Mouse (Mus musculus): Measurements from ENCODE around the gene Ero1lb. TPM values are rescaled to one million over a fixed set of nuclear protein-coding genes. Genes with fewer than 3 reads are reported as not detected.
A peak's percentile ranks its signal among the peaks of the same experiment; 100 is the strongest.

The Ero1lb gene
- total RNA-seq (2021): 10 to 100 TPM; 13.8 to 14.6 TPM
- long read RNA-seq, partial matches to known transcripts: 0 of 3 reads
- long read RNA-seq, other reads (novel, unspliced or antisense): 3 of 3 reads

DNA sequence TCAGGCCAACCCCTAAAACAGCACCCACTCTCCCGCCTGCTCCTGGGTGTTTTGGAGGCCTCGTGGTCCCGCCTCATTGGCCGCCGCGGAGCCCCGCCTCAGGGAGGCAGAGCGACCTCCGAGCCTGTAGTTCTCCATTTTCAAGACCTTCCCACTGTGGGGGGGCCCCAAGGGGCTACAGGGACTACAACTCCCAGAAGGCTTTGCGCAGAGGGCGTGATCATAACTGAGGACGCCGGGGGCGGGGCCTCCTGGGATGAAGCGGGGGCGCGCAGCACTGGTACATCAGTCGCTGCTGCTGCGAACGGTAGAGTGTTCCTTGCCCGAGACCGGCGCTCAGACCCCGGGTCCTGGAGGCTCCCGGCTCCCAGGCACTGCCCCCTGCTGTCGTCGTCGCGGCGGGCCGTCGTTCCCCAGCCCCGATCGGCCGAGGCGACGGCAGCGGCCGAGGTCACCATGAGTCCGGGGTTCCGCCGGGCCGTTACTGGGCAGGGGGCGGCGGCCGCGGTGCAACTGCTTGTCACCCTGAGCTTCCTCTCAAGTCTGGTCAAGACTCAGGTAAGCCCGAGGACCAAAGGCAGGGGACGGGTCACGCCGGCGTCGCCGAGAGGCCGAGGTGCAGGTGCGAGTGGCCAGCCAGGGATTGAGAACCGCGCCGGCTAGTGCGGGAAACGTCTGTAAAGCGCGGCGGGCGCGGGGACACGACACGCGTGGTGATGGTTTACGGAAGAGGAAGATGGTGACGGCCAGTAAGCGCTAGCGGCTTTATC lies at the start of gene Ero1lb:
TSS of gene Ero1lb (plus strand) at position 254 of the 770 bp plus-strand sequence.
- DNase-seq (ENCODE audit: low spot score in 2 of 2): peak; percentile 99 to 100

DNA sequence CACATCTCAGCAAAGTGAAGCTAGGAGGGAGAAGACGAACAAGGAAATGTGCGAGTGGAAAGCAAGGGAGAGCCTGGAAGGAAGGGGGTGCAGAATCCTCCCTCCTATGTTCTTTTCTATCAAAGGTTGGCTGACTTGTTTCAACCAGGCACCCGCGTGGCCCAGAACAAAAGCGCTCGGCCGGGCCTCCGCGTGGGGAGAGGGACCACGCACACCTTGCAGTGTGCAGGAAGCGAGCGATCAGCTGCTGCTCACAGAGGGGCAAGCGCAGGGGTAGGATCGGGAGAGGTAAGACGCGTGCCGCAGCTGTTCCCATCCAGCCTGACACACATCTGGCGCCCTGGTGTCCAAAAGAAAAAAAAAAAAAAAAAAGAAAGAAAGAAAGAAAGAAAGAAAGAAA lies 46.3 kb upstream of the Ero1lb start:
- no peak for DNase-seq (ENCODE audit: low spot score in 2 of 2)

DNA sequence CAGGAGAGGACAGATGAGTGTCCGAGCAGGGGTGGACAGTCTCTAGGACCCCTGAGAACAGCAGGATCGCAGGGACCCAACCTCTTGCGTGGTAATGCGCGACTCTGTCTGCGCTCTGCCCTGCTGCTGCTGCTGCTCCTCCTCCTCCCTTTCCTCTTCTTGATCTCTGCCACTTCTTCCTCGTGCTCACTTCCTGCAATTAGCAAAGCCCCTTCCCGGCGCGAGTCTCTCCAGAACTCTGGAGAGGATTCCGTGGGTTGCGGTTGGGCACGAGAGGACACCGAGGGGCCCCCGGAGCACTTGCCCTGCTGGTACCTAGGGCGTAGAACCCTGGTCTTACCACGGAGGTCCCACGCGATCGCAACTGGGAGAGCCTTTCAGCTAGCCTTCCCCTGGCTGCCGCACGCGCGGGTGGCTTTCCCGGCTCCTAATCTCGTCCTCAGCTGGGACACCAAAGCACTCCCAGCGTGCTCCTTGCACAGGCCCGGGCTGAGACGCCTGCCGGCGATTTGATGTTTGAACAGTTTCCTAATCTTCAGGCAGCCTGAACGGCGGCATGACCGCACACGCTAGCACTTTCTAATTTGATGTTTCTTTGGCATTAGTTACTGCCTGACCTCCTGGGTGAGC lies 45.6 kb upstream of the Ero1lb start, which contains the start of gene Edaradd:
TSS of gene Edaradd (minus strand) at position 484 of the 630 bp plus-strand sequence.
- DNase-seq (ENCODE audit: low spot score in 2 of 2): peak in 1 of 2 experiments; percentile 41

DNA sequence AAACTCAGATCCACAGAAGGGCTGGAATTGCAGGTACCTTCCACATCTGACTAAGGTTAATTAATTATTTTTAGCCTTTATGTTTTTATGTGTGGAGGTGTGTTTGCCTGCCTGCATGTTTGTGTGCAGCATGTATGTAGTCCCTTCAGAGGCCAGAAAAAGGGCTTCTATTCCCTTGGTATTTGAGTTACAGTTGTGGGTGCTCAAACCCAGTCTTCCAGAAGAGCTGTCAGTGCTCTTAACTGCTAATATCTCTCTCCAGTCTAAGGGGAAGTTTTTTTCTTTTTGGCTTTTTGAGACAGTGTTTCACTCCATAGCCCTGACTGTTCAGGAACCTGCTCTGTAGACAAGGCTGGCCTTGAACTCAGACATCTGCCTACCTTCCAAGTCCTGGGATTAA lies 43.3 kb upstream of the Ero1lb start:
- no peak for DNase-seq (ENCODE audit: low spot score in 2 of 2)

DNA sequence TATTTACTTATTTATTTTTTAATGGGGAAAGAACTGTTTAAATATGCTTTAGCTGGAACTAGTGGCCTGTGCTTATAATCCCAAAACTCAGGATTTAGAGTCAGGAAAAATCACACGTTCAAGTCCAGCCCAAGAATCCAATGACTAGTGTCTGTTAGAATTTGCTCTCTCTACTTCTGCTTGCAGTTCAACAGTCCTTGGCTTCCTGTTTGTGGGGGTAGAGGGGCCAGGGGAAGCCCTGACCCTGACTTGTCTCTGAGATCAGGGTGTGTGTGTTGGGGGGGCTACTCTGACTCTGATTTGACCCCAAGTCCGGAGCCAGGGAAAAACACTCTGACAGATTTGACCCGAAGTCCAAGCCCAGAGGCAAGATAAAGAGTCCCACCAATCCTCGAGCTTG lies 40.0 kb upstream of the Ero1lb start:
- no peak for DNase-seq (ENCODE audit: low spot score in 2 of 2)

DNA sequence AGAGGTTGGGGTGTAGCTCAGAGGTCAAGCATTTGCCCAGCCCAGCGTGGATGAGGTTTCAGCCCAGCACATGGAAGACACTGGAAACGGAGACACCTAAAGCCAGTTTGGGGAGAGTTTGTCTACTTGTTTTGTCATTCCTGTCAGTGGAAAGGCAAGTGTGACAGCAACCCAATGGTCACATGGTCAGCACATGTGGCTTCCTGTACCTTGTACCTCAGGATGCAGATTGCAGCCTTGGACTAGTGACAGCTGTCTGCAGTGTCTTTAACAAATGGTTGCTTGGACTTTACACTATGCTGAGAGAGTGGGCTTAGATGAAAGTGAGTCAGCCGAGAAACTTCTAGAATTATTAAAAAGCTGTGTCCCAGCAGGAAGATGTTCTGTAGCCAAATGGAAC lies 31.0 kb upstream of the Ero1lb start:
- DNase-seq (ENCODE audit: low spot score in 2 of 2): no peak

DNA sequence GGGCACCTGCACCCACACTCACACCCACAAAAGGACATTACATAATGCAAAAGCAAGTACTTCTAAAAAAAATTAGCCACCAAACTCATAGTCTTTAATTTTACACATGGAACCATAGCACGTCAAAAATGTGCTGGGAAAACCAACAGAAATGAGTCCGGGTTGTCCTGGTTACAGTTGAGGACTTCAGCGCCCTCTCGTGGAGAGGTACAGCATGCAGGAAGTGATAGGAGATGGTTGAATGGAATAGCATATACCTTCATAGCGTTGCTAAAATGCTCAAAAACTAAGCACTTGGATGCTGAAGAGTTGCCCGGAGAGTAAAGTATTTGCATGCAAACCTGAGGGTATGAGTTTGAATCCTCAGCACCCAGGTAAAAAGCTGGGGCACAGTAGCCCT lies 27.7 kb upstream of the Ero1lb start:
- DNase-seq (ENCODE audit: low spot score in 2 of 2): peak in 1 of 2 experiments; percentile 37

DNA sequence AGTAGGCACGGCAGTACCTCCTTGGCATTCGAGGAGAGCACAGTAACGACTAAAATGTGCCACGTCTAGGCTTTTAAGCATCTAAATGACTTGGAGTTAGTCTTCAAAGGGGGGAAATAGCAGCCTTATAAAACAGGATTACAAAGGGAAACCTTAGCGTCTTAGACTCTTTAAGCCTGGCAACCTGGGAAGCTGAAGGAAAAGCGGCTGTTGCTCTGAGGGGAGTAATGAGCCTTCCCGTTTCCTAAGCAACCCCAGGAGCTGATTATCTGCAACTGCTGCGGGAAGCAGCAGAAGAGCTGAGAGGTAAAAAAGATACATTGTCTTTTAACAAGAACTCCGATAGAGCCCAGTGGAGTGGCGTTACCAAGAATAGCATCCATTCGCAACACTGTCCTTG lies 26.0 kb upstream of the Ero1lb start:
- peak in 1 of 2 experiments; percentile 7 for DNase-seq (ENCODE audit: low spot score in 2 of 2)

DNA sequence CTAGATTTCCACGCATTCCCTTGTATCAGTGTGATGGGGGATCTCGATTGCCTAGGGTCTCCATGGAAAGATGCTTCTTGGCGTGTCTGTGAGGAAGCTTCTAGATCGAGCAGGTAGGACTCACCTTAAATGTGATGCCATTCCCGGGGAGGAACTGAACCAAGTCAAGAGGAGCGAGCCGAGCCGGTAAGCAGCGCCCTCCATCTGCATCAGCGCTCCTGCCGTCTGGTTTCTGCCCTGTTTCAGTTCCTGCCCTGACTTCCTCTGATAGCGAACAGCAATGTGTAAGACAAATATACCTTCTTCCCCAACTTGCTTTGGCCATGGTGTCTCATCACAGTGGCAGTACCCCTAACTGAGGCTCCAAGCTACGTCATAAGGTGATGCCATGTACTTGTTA lies 25.6 kb upstream of the Ero1lb start:
- DNase-seq (ENCODE audit: low spot score in 2 of 2): peak in 1 of 2 experiments; percentile 5

DNA sequence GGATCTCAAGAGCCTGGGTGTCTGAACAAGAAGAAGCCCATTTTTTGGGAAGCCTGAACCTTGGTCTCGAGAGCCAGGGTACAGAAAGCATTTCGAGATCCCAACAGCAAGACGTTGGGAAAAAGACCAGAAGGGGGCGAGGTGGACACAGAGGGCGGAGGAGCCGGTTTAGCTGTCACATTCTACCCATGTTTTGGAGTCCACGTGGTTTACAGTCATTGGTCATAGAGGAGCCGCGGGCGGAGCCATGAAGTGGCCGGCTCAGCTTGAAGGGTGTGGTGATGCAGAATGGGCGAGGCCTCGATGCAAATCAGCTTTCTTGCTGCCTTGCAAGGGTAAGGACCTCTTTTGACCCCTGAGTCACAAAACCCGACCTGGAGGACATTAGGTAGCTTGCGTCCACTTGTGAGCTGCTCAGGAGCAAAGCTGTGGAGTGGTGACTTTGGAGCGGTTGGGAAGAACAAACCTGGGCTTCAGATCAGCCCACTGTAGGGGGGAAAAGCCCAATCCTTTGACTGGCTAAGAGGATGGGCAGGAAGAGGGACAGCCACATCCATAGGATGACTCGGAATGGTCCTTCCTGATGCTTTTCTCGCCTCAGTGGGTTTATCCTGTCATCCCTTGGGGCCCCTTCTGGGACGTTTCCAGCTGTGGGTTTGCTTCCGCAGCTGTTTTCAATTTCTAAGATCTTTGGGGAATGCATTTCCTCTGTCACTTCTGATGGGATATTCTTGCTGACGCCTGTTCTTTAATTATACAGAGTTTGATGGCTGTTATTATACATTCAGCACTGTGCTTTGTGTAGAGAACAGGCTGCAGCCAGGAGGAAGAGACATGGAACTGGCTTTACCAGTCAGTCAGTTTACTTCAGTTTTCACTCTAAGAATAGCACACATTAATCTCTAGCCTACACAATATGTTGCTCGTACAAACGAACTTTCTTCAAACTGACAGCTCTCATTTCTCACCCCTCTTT lies 23.4 kb upstream of the Ero1lb start:
- DNase-seq (ENCODE audit: low spot score in 2 of 2): no peak

DNA sequence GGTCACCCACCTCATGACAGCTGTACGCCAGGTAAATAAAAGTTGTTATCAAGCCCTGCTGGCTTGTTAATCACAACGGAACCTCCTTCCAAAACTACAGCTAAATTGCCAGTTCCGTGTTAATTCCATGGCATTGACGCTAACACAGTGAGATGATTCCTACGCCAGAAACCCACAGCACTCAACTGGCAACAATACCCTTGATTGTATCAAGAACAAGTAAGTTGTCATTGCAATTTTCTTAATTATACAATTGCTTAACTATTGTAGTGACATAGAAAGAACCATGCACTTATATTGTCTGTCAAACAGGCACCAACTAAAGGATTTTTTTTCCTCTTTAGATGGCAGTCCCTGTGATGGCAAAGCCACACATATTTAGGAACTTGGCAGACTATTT lies 22.4 kb upstream of the Ero1lb start:
- DNase-seq (ENCODE audit: low spot score in 2 of 2): no peak

DNA sequence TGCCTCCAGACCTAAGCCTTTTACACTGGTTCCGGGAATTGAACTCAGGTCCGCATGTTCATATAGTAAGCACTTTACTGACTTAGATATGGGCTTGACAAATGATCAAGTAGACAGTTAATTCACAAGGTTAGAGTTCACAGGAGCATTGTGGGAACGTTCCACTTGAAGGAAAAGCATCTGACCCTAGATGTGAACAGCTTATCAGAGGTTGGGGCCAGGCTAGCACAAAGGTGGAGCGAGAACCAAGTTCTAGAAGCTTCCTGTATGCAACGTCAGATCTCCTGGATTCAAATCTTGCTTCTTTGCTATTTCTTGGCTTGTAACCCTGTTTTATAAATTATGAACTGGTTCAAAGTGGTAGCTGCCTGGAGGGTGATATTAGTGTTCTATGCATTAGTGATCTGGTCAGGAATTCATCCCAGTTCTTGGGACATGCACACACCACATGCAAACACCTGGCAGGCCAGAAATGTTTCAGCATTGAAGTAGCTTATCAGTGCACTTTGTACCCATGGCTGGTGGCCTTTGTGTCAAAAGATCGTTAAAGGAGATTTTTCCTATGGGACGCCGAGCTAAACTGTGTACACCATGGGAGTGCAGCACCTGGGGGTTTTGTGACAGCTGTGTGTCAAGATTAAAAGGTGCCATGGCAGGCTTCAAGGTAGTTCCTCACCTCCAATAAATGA lies 21.6 kb upstream of the Ero1lb start:
- DNase-seq (ENCODE audit: low spot score in 2 of 2): no peak

DNA sequence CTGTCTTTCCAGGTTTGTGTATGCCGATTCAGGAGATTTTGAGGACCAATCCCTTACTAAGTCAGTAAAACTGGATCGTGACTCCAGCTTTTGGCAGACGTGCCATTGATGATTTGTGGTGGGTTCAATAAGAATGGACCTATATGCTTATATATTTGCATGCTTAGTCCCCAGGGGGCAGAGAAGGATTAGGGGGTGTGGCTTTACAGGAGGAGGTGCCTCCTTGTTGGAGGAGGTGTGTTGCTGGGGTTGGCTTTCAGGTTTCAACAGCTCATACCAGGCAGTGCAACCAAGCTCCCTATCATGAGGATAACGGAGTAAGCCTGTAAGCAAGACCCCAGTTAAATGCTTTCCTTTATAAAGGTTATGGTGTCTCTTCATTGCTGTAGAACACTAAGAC lies 11.5 kb upstream of the Ero1lb start:
- no peak for DNase-seq (ENCODE audit: low spot score in 2 of 2)

DNA sequence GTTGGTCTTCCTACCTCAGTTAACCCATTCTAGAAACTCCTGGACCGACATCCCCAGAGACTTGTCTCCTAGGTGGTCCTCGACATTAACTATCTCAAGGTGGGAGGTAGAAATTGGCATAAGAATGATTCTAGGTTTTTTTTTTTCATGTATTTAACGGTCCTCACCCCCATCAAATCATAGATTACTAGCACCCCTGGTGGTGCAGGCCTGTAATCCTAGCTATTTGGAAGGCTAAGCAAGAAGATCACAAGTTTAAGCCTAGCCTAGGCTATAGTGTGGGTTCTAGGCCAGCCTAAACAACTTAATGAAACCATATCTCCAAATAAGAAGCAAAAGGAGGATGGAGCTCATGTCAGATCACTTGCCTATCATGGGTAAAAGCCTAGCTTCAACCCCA lies 6.6 kb upstream of the Ero1lb start:
- DNase-seq (ENCODE audit: low spot score in 2 of 2): no peak

DNA sequence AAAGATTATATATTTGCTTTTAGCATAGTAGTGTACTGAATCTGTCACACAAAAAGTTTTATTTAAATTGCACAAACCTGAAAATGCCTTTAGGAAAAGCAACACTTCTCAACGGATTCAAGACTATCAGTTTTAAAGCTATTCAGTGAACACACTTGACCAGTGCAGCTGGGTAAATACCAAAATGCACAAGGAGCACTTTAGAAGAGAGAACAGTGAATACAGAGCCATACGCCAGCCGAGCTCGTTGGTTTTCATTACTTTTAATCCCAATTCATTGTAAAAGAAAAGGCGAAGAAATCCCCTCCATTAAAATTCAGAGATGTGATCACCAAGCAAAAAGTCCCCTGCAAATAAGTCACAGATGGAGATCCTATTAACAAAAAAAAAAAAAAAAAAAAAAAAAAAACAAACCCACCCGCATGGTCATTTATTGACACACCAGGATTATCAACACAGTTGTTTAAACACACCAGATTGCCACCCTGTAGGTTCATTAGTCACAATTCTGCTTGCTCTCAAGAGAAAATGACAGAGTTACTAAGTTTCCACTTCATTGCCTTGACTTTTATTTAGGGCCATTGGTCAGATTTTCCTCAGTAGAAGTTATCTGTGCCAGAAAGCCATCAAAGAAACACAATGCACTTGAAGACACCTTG lies 6.1 kb upstream of the Ero1lb start:
- no peak for DNase-seq (ENCODE audit: low spot score in 2 of 2)

DNA sequence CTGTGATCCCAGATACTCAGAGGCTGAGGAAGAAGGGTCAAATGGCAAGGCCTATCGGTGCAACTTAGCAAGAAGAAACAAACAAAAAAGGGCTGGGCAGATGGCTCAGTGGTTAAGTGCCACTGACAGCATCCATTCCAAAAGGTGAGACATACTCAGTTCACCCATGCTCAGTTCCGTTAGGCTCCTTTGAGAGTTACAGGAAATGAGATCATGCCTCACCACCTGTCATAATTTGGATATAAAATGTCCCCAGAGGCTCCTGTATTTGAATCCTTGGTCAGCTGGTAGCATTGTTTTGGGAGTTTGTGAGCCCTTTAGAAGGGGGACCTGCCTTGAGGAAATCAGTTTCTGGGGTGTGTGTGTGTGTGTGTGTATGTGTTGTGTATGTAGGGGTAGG lies 3.9 kb upstream of the Ero1lb start:
- no peak for DNase-seq (ENCODE audit: low spot score in 2 of 2)

DNA sequence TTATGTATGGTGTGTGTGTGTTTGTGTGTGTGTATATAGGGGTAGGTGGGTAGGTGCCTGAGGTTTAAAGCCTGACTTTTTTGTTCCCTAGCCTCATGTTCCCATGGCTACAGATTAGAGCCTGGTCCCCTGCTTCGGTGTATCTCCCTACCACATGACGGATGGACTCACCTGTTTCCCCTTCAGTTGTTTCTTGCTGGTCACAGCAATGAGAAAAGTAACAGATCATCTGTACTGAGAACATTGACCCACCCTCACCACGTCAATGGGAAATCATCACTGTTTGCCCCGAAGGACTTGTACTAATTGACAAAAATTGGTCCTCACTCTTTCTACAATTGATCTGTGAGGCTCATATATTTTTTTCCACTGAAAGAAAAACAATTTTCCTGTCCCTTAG lies 3.4 kb upstream of the Ero1lb start:
- no peak for DNase-seq (ENCODE audit: low spot score in 2 of 2)

DNA sequence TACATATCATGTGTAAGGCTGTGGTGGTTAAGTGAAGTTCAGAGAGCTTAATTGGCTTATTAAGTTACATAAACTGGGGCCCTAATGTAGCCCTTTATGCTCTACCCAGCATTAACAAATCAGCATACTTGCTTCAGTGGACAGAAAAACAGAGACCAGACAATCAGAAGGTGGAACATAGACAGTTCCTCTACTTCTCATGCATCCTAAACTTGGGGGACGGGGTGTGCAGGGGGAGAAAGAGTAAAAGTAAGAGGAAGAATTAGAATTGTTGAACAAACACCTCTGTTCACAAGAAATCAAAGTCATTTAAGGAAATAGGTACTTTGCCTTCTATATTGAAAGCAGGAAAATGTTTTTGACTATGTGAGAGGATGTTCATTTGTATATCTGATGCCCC lies 2.3 kb downstream of the Ero1lb start:
- DNase-seq (ENCODE audit: low spot score in 2 of 2): no peak

DNA sequence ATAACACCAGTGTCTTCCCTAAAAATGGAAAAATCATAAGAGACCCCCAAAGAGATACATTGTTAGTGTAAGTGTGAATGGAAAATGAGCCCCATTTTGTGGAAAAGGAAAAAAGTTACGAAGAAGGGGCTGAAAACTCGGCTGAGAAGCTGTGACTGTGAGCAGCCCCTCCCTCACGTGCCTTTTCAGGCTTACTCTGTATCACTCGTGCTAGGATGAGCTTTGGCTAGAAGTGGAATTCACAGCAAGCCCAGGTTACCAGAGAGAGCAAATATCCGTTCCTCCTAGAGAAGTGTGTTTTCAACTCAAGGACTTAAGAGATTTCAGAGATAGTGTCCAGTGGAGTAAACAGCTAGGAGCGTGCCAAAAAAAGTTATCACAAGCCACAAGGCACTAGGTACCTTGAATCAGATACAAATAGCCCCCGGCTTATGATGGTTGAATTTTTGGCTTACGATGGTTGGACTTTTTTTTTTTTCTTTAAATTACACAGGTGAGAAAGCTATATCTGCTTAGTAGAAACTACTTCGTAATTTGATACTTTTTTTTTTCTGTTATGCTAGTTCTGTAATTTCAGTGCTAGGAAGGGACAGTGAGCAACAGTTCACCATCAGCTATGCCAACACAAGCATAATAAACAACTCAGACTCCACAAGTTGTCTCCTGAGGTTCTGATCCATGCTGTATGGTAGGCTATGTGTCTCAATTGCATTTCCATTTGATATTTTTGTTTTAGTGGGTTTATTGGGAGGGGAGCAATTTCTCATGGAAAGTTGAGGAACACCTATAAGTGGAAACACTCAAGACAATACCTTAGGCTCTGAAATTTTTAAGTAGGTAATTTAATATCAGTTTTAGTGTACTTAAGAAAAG lies 3.2 kb downstream of the Ero1lb start:
- no peak for DNase-seq (ENCODE audit: low spot score in 2 of 2)
